Mouse (Mus musculus): Measurements from ENCODE around the gene Tox2.
A peak's percentile ranks its signal among the peaks of the same experiment; 100 is the strongest.

Tox2 gene

DNA sequence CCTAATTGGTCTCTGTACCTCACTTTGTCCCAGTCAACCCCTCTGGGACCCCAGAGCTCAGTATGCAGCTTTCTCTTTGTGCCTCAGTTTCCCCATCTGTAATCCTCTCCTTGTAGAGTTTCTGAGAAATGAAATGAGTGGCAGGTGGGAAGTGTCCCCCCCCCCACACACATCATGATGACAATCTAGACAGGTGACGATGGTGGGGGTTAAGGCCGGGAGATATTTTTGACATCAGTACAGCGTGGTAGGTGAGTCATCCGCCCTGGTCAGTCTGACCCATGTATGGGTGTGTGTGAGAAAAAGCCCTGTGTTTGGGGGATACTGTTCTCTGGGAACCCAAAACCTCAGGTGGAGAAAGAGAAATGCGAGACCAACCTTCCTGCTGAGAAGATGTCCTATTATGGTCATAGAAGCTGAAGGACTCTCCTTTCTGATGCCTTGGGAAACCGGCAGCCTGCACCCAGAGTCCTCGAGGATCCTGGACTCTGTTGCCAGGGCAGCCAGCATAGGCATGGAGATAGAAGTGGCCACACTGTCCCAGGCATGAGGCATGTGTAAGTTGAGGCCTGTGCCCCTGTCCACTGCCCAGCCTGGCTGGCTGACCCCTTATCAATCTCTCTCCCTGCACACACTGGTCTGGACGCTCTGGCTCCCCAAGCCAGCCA is 144.7 kb downstream of the Tox2 start:
- Histone ChIP-seq H3K9me3 (ENCODE audit: low read length) (no peaks in the 10 kb centered on the region), H3K4me1 (replicated peaks; ENCODE audit: low read depth, low read length) (peaks cover 12% of the 10 kb centered on the region), H3K27me3 (ENCODE audit: insufficient read depth, low read length) (peaks cover 7% of the 10 kb centered on the region), H3K36me3 (ENCODE audit: insufficient read depth, low read length) (no peaks in the 10 kb centered on the region), H3K4me3 (replicated peaks; ENCODE audit: low read length) (no peak overlapping the region)
- TF ChIP-seq NANOG (IDR thresholded peaks at IDR 0.05; ENCODE audit: borderline replicate concordance, low read length) (no peak), POU5F1 (IDR thresholded peaks at IDR 0.05; ENCODE audit: borderline replicate concordance, low read length) (no peak), CTCF (conservative IDR thresholded peaks at IDR 0.05; ENCODE audit: low read length) (no peak)

GRCm38 (mm10) chr2:163348677-163349076 is 145.8 kb downstream of the Tox2 start:
- TF ChIP-seq CTCF (conservative IDR thresholded peaks at IDR 0.05; ENCODE audit: low read length), result no peak
- no peak for TF ChIP-seq NANOG (IDR thresholded peaks at IDR 0.05; ENCODE audit: borderline replicate concordance, low read length)
- no peak for TF ChIP-seq POU5F1 (IDR thresholded peaks at IDR 0.05; ENCODE audit: borderline replicate concordance, low read length)
- H3K4me3 ChIP-seq (replicated peaks; ENCODE audit: low read length), result no peak overlapping the region
- H3K9me3 ChIP-seq (ENCODE audit: low read length), result no peaks in the 10 kb centered on the region
- H3K36me3 ChIP-seq (ENCODE audit: insufficient read depth, low read length), result no peaks in the 10 kb centered on the region
- peaks cover 17% of the 10 kb centered on the region for H3K4me1 ChIP-seq (replicated peaks; ENCODE audit: low read depth, low read length)
- H3K27me3 ChIP-seq (ENCODE audit: insufficient read depth, low read length), result peaks cover 7% of the 10 kb centered on the region

- Histone ChIP-seq H3K36me3 (ENCODE audit: insufficient read depth, low read length) (no peaks in the 10 kb centered on the region), H3K4me1 (replicated peaks; ENCODE audit: low read depth, low read length) (peaks cover 23% of the 10 kb centered on the region), H3K9me3 (ENCODE audit: low read length) (no peaks in the 10 kb centered on the region), H3K27me3 (ENCODE audit: insufficient read depth, low read length) (peaks cover 7% of the 10 kb centered on the region), H3K4me3 (replicated peaks; ENCODE audit: low read length) (no peak overlapping the region)
- TF ChIP-seq CTCF (conservative IDR thresholded peaks at IDR 0.05; ENCODE audit: low read length) (no peak), NANOG (IDR thresholded peaks at IDR 0.05; ENCODE audit: borderline replicate concordance, low read length) (no peak), POU5F1 (IDR thresholded peaks at IDR 0.05; ENCODE audit: borderline replicate concordance, low read length) (no peak)
Measured at GRCm38 (mm10) chr2:163349411-163349810, 146.5 kb downstream of the Tox2 start.

DNA sequence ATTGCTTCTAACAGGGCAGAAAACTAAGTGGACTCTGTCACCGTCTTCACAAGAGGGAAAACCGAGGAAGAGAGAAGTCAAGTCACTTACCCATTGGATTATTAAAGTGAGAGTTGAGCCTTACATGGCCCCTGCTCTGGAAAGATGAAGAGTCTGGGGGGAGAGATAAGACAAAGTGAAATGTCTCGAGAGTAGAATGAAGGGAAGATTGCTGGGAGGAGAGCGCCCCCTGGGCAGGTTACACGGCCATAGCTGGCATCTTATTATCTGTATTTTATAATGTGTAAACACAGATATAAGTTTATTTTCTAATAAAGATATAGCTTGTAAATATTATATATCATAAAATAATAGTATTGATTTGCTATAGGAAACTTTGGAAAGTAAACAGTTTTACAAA is 147.5 kb downstream of the Tox2 start:
- H3K4me1 ChIP-seq (replicated peaks; ENCODE audit: low read depth, low read length), result peaks cover 23% of the 10 kb centered on the region
- no peaks in the 10 kb centered on the region for H3K36me3 ChIP-seq (ENCODE audit: insufficient read depth, low read length)
- no peaks in the 10 kb centered on the region for H3K9me3 ChIP-seq (ENCODE audit: low read length)
- H3K27me3 ChIP-seq (ENCODE audit: insufficient read depth, low read length), result peaks cover 9% of the 10 kb centered on the region
- TF ChIP-seq CTCF (conservative IDR thresholded peaks at IDR 0.05; ENCODE audit: low read length) (peak; percentile 52), POU5F1 (IDR thresholded peaks at IDR 0.05; ENCODE audit: borderline replicate concordance, low read length) (no peak)
- H3K4me3 ChIP-seq (replicated peaks; ENCODE audit: low read length), result no peak overlapping the region

- H3K27me3 ChIP-seq (ENCODE audit: insufficient read depth, low read length), result peaks cover 5% of the 10 kb centered on the region
- H3K36me3 ChIP-seq (ENCODE audit: insufficient read depth, low read length), result no peaks in the 10 kb centered on the region
- TF ChIP-seq NANOG (IDR thresholded peaks at IDR 0.05; ENCODE audit: borderline replicate concordance, low read length) (no peak), CTCF (conservative IDR thresholded peaks at IDR 0.05; ENCODE audit: low read length) (no peak), POU5F1 (IDR thresholded peaks at IDR 0.05; ENCODE audit: borderline replicate concordance, low read length) (no peak)
- H3K4me1 ChIP-seq (replicated peaks; ENCODE audit: low read depth, low read length), result peaks cover 27% of the 10 kb centered on the region
- H3K9me3 ChIP-seq (ENCODE audit: low read length), result no peaks in the 10 kb centered on the region
- peak overlapping the region; percentile 46; the same call in 1 of the 2 replicates for H3K4me3 ChIP-seq (replicated peaks; ENCODE audit: low read length)
Measured at GRCm38 (mm10) chr2:163353731-163354130, 150.8 kb downstream of the Tox2 start.

DNA sequence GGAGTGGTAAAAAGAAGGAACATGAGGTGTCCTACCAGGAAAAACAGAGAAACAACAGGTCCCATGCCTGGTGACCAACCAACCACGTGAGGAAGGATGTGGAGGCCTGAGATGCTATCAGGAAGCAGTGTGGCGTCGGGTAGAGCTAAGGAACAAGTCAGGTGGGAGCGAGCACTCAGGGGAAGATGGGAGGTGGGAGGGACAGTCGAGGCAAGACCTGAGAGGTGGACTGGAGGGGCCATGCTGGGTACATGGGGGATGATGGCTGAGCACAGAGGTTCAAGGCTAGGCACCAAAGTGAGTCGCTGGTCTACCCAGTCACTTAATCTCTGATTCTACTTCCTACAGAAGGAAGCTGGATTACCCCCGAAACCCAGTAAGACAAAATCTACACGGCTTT is 152.7 kb downstream of the Tox2 start:
- Histone ChIP-seq H3K27me3 (ENCODE audit: insufficient read depth, low read length) (peaks cover 5% of the 10 kb centered on the region), H3K4me3 (replicated peaks; ENCODE audit: low read length) (no peak overlapping the region), H3K4me1 (replicated peaks; ENCODE audit: low read depth, low read length) (peaks cover 27% of the 10 kb centered on the region), H3K36me3 (ENCODE audit: insufficient read depth, low read length) (no peaks in the 10 kb centered on the region), H3K9me3 (ENCODE audit: low read length) (no peaks in the 10 kb centered on the region)
- TF ChIP-seq CTCF (conservative IDR thresholded peaks at IDR 0.05; ENCODE audit: low read length) (no peak), POU5F1 (IDR thresholded peaks at IDR 0.05; ENCODE audit: borderline replicate concordance, low read length) (no peak), NANOG (IDR thresholded peaks at IDR 0.05; ENCODE audit: borderline replicate concordance, low read length) (no peak)

- H3K4me1 ChIP-seq (replicated peaks; ENCODE audit: low read depth, low read length), result peaks cover 27% of the 10 kb centered on the region
- no peaks in the 10 kb centered on the region for H3K9me3 ChIP-seq (ENCODE audit: low read length)
- H3K4me3 ChIP-seq (replicated peaks; ENCODE audit: low read length), result no peak overlapping the region
- H3K36me3 ChIP-seq (ENCODE audit: insufficient read depth, low read length), result no peaks in the 10 kb centered on the region
- peaks cover 5% of the 10 kb centered on the region for H3K27me3 ChIP-seq (ENCODE audit: insufficient read depth, low read length)
- TF ChIP-seq NANOG (IDR thresholded peaks at IDR 0.05; ENCODE audit: borderline replicate concordance, low read length) (no peak), CTCF (conservative IDR thresholded peaks at IDR 0.05; ENCODE audit: low read length) (no peak), POU5F1 (IDR thresholded peaks at IDR 0.05; ENCODE audit: borderline replicate concordance, low read length) (no peak)
Measured at GRCm38 (mm10) chr2:163356113-163356840, 153.4 kb downstream of the Tox2 start.

GRCm38 (mm10) chr2:163358662-163359061 is 155.7 kb downstream of the Tox2 start:
- peaks cover 18% of the 10 kb centered on the region for H3K27me3 ChIP-seq (ENCODE audit: insufficient read depth, low read length)
- no peaks in the 10 kb centered on the region for H3K9me3 ChIP-seq (ENCODE audit: low read length)
- peaks cover 17% of the 10 kb centered on the region for H3K4me1 ChIP-seq (replicated peaks; ENCODE audit: low read depth, low read length)
- no peak for TF ChIP-seq CTCF (conservative IDR thresholded peaks at IDR 0.05; ENCODE audit: low read length)
- TF ChIP-seq NANOG (IDR thresholded peaks at IDR 0.05; ENCODE audit: borderline replicate concordance, low read length), result no peak
- no peak for TF ChIP-seq POU5F1 (IDR thresholded peaks at IDR 0.05; ENCODE audit: borderline replicate concordance, low read length)
- H3K4me3 ChIP-seq (replicated peaks; ENCODE audit: low read length), result no peak overlapping the region
- no peaks in the 10 kb centered on the region for H3K36me3 ChIP-seq (ENCODE audit: insufficient read depth, low read length)

Measured in E14TG2a.4 (cell line).